Comparison of ENCODE assay signal across 27 mouse cellular contexts in the genomic region with DNA sequence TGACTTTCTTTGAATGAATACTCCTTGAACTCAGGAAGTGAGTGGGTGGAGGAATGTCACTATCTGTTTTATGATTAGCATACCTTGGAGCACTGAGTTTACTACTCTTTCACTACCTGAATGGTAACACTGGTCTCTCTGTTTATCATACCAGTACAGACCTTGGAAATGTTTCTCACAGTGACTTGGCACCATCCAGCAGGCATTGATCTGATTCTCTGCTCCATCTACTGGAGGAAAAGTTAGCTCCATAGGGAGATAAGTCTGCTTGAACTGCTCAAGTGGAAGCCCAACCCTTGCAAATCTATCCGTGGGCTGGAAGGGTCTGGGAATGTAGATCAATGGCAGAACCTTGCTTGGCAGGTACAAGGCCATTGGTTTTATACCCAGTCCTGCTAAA.
DNase-seq lines count a peak whose midpoint lies in the region; ATAC-seq and TF ChIP-seq lines count a peak whose summit lies in the region.
"Had no signal": no experiment of that assay in that cellular context is flagged by ENCODE, and none has a peak within 500 bp of the region (broad histone marks: within the 10 kb centered on the region; RNA-seq: fewer than 3 reads in every experiment).

No protein-coding gene starts in this region.

- no peak overlapping the region for H3K27ac ChIP-seq in heart, postnatal 0 days (ENCODE audit: low read depth)
- no peak overlapping the region for H3K27ac ChIP-seq in lung, embryonic 14.5 days (ENCODE audit: low read depth)
- H3K27ac ChIP-seq: forebrain, embryonic 10.5 days; heart, embryonic 15.5 days; limb, embryonic 12.5 days; midbrain, embryonic 13.5 days; neural tube, embryonic 13.5 days had no signal

- no peak overlapping the region for H3K9ac ChIP-seq in heart, postnatal 0 days (replicated peaks; ENCODE audit: low read depth, low read length)
- no peak overlapping the region for H3K9ac ChIP-seq in lung, embryonic 14.5 days
- H3K9ac ChIP-seq: heart, embryonic 15.5 days; limb, embryonic 12.5 days; liver, postnatal 0 days; midbrain, embryonic 13.5 days; neural tube, embryonic 13.5 days had no signal

- no peak overlapping the region for H3K4me2 ChIP-seq in heart, postnatal 0 days (ENCODE audit: low read depth, low read length)
- no peak overlapping the region for H3K4me2 ChIP-seq in lung, embryonic 14.5 days
- H3K4me2 ChIP-seq: heart, embryonic 15.5 days; limb, embryonic 12.5 days; liver, embryonic 11.5 days; midbrain, embryonic 13.5 days; neural tube, embryonic 13.5 days had no signal

- ATAC-seq in heart, postnatal 0 days (ENCODE audit: insufficient read depth, low read depth) = no peak
- no peak for ATAC-seq in lung, embryonic 14.5 days (ENCODE audit: insufficient read depth)
- ATAC-seq: CD4-positive, CD25-positive, alpha-beta regulatory T cell, adult 4 months; hindbrain, embryonic 16.5 days; liver, postnatal 0 days; midbrain, embryonic 13.5 days; Patski had no signal

- no peaks in the 10 kb centered on the region for H3K36me3 ChIP-seq in heart, postnatal 0 days (replicated peaks; ENCODE audit: control insufficient read depth, insufficient read depth, low read length)
- no peaks in the 10 kb centered on the region for H3K36me3 ChIP-seq in lung, embryonic 14.5 days (ENCODE audit: insufficient read depth)
- H3K36me3 ChIP-seq: G1E; heart, embryonic 15.5 days; limb, embryonic 12.5 days had no signal

- intact Hi-C loops in heart, postnatal 25 days (cut with DNase I) = no loop called here

- peak; percentile 2 for DNase-seq in heart, postnatal 0 days (ENCODE audit: low spot score)
- DNase-seq in heart, postnatal 25 days (ENCODE audit: low spot score) = no peak
- no peak for DNase-seq in lung, embryonic 14.5 days
- DNase-seq in lung, postnatal 4 days = no peak
- DNase-seq in ZHBTc4 (ENCODE audit: low read depth, low spot score) = peak; percentile 66
- no peak for DNase-seq in adrenal gland, postnatal 14 days
- no peak for DNase-seq in cerebellum, adult 9-10 months
- DNase-seq: adrenal gland, postnatal 10 days; cerebellum, adult 9-11 months; gastrocnemius, postnatal 25 days; kidney, adult 18-20 months; liver, postnatal 0 days; lung, postnatal 14 days; right cerebral cortex, postnatal 4 days; thymus, postnatal 4 days had no signal

- H3K4me3 ChIP-seq in heart, postnatal 0 days (ENCODE audit: low read depth, low read length) = no peak overlapping the region
- H3K4me3 ChIP-seq in lung, embryonic 14.5 days (ENCODE audit: low read depth, low read length) = no peak overlapping the region
- H3K4me3 ChIP-seq: forebrain, embryonic 10.5 days; heart, embryonic 15.5 days; limb, embryonic 12.5 days; megakaryocyte, embryonic 14.5 days; midbrain, embryonic 13.5 days; myocyte; neural tube, embryonic 13.5 days had no signal

- no peak for TF ChIP-seq CTCF in heart, postnatal 0 days (IDR thresholded peaks at IDR 0.05; ENCODE audit: low read depth)
- 0 out of 2 replicates have a peak, but pooled peaks have one; percentile 12 for TF ChIP-seq CTCF in lung, embryonic 14.5 days (IDR thresholded peaks at IDR 0.05; ENCODE audit: low read depth)

- H3K27me3 ChIP-seq in heart, postnatal 0 days (ENCODE audit: control insufficient read depth, insufficient read depth, low read length) = no peaks in the 10 kb centered on the region
- H3K27me3 ChIP-seq in lung, embryonic 14.5 days (ENCODE audit: insufficient read depth, low read length) = no peaks in the 10 kb centered on the region
- H3K27me3 ChIP-seq: heart, embryonic 15.5 days; limb, embryonic 12.5 days; midbrain, embryonic 13.5 days; neural tube, embryonic 13.5 days had no signal

- H3K4me1 ChIP-seq in heart, postnatal 0 days (ENCODE audit: control insufficient read depth, insufficient read depth) = no peaks in the 10 kb centered on the region
- no peaks in the 10 kb centered on the region for H3K4me1 ChIP-seq in lung, embryonic 14.5 days (ENCODE audit: insufficient read depth)
- H3K4me1 ChIP-seq: heart, embryonic 15.5 days; limb, embryonic 12.5 days; megakaryocyte, embryonic 14.5 days had no signal

- no peak for TF ChIP-seq EP300 in heart, postnatal 0 days (IDR thresholded peaks at IDR 0.05; ENCODE audit: low read depth)

- 24% methylated on average over 1 of the region's 1 CpGs for WGBS in heart, postnatal 0 days
- WGBS in lung, embryonic 14.5 days = 39% methylated on average over 1 of the region's 1 CpGs

- H3K9me3 ChIP-seq in heart, postnatal 0 days (replicated peaks; ENCODE audit: control insufficient read depth, low read length) = no peaks in the 10 kb centered on the region
- no peaks in the 10 kb centered on the region for H3K9me3 ChIP-seq in lung, embryonic 14.5 days (ENCODE audit: low read depth, low read length)
- H3K9me3 ChIP-seq: forebrain, embryonic 10.5 days; G1E; heart, embryonic 15.5 days; limb, embryonic 12.5 days; megakaryocyte, embryonic 14.5 days; midbrain, embryonic 13.5 days; neural tube, embryonic 13.5 days had no signal

Comparison
In these comparisons a context has a peak if more than half of its experiments do, and no peak if none do; other contexts are left out.
1. DNase-seq: peak in heart, postnatal 0 days (single experiment) and ZHBTc4 (single experiment); none in heart, postnatal 25 days (single experiment), lung, embryonic 14.5 days (single experiment), lung, postnatal 4 days (0 of 2), adrenal gland, postnatal 14 days (single experiment) and cerebellum, adult 9-10 months (single experiment).